16 mouse cellular contexts compared by ENCODE assay signal in the genomic region with DNA sequence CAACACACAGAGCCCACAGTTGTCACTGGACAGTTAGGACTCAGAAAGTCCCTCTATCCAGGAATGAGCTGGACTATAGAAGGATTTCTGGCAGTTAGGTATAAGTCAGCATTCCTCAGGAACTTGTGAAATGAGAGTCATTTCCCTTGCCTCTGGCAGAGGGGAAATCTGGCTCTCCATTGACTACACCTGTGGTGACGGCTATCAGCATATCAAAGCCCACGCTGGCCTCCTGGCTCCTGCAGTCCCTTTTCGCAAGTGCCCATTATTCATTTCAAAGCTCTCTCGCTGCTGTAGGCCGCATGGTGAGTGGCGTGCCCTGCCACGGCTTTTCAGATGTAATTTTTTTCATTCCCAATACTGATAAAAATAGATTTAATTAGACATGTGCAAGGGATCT.
DNase-seq lines count a peak whose midpoint lies in the region; ATAC-seq lines count a peak whose summit lies in the region.
"Had no signal": no experiment of that assay in that cellular context is flagged by ENCODE, and none has a peak within 500 bp of the region (broad histone marks: within the 10 kb centered on the region; RNA-seq: fewer than 3 reads in every experiment).

No protein-coding gene starts in this region.

- no peaks in the 10 kb centered on the region for H3K27me3 ChIP-seq in limb, embryonic 11.5 days (ENCODE audit: control insufficient read depth, insufficient read depth, low read length)
- H3K27me3 ChIP-seq in limb, embryonic 10.5 days (ENCODE audit: low read depth, poor library complexity, severe bottlenecking) = no peaks in the 10 kb centered on the region
- H3K27me3 ChIP-seq in neural tube, embryonic 13.5 days = no peaks in the 10 kb centered on the region
- H3K27me3 ChIP-seq: embryonic facial prominence, embryonic 13.5 days; kidney, embryonic 15.5 days had no signal

- no peak for ATAC-seq in limb, embryonic 11.5 days (ENCODE audit: insufficient number of reproducible peaks, low FRiP score, low TSS enrichment, low read depth)
- ATAC-seq in hematopoietic stem cell, adult 5-6 weeks (replicated peaks in 1 of 2; ENCODE audit: insufficient read depth in 1 of 2, low FRiP score in 2 of 2, low TSS enrichment in 1 of 2, low read depth in 1 of 2, poor library complexity in 2 of 2, severe bottlenecking in 2 of 2) = peak; percentile 7 to 44; a peak in 1 of 4 replicates
- no peak for ATAC-seq in neural tube, embryonic 13.5 days (ENCODE audit: low read depth)

- 6% methylated on average over 7 of the region's 7 CpGs for WGBS in limb, embryonic 11.5 days
- 6% methylated on average over 7 of the region's 7 CpGs for WGBS in limb, embryonic 10.5 days
- 11% methylated on average over 7 of the region's 7 CpGs for WGBS in neural tube, embryonic 13.5 days

- peak; percentile 35 for DNase-seq in limb, embryonic 11.5 days (ENCODE audit: low spot score)
- DNase-seq in limb, embryonic 10.5 days (ENCODE audit: low spot score) = no peak
- DNase-seq in brain, adult 2 months (ENCODE audit: low read depth, low spot score) = peak; percentile 31
- DNase-seq in embryo, embryonic 10.5 days (ENCODE audit: low spot score) = no peak
- DNase-seq in left cerebral cortex, adult 18-20 months (ENCODE audit: low spot score in 2 of 2) = no peak
- DNase-seq: adrenal gland, adult 2 months; gastrocnemius, postnatal 10 days; layer of hippocampus, adult 9-11 months; lung, postnatal 14 days; right cerebral cortex, postnatal 14 days had no signal

- H3K36me3 ChIP-seq in limb, embryonic 11.5 days (ENCODE audit: control insufficient read depth, insufficient read depth, low read length) = no peaks in the 10 kb centered on the region
- H3K36me3 ChIP-seq in limb, embryonic 10.5 days = no peaks in the 10 kb centered on the region
- H3K36me3 ChIP-seq in neural tube, embryonic 13.5 days = no peaks in the 10 kb centered on the region
- H3K36me3 ChIP-seq: embryonic facial prominence, embryonic 13.5 days; kidney, embryonic 15.5 days had no signal

- no peak overlapping the region for H3K4me2 ChIP-seq in limb, embryonic 11.5 days (ENCODE audit: low read depth, severe bottlenecking)
- H3K4me2 ChIP-seq in neural tube, embryonic 13.5 days = peak overlapping the region; percentile 13; the same call in 1 of the 2 replicates
- H3K4me2 ChIP-seq: embryonic facial prominence, embryonic 13.5 days; heart, embryonic 11.5 days; kidney, embryonic 15.5 days had no signal

- H3K4me1 ChIP-seq in limb, embryonic 11.5 days (ENCODE audit: control insufficient read depth, insufficient read depth, low read length) = peaks cover 28% of the 10 kb centered on the region
- H3K4me1 ChIP-seq in limb, embryonic 10.5 days = peaks cover 61% of the 10 kb centered on the region
- H3K4me1 ChIP-seq in neural tube, embryonic 13.5 days (replicated peaks) = peaks cover 96% of the 10 kb centered on the region

- H3K9me3 ChIP-seq in limb, embryonic 11.5 days (ENCODE audit: control insufficient read depth, low read length) = no peaks in the 10 kb centered on the region
- no peaks in the 10 kb centered on the region for H3K9me3 ChIP-seq in limb, embryonic 10.5 days (replicated peaks)
- H3K9me3 ChIP-seq in neural tube, embryonic 13.5 days = no peaks in the 10 kb centered on the region
- H3K9me3 ChIP-seq: embryonic facial prominence, embryonic 13.5 days; kidney, embryonic 15.5 days had no signal

- H3K27ac ChIP-seq in limb, embryonic 11.5 days (replicated peaks; ENCODE audit: low read depth, low read length) = no peak overlapping the region
- H3K27ac ChIP-seq in limb, embryonic 10.5 days = no peak overlapping the region
- H3K27ac ChIP-seq in neural tube, embryonic 13.5 days (replicated peaks) = peak overlapping the region; percentile 71
- H3K27ac ChIP-seq: embryonic facial prominence, embryonic 13.5 days; kidney, embryonic 15.5 days; liver, embryonic 14.5 days had no signal

- no peak overlapping the region for H3K9ac ChIP-seq in limb, embryonic 11.5 days (ENCODE audit: low read length)
- H3K9ac ChIP-seq in neural tube, embryonic 13.5 days = peak overlapping the region; percentile 17; the same call in 1 of the 2 replicates
- H3K9ac ChIP-seq: embryonic facial prominence, embryonic 13.5 days; kidney, embryonic 15.5 days; liver, embryonic 14.5 days had no signal

- no peak overlapping the region for H3K4me3 ChIP-seq in limb, embryonic 11.5 days (ENCODE audit: low read depth, low read length)
- H3K4me3 ChIP-seq in limb, embryonic 10.5 days = no peak overlapping the region
- no peak overlapping the region for H3K4me3 ChIP-seq in neural tube, embryonic 13.5 days
- H3K4me3 ChIP-seq: embryonic facial prominence, embryonic 13.5 days; kidney, embryonic 15.5 days had no signal

Comparison
In these comparisons a context has a peak if more than half of its experiments do, and no peak if none do; other contexts are left out.
1. DNase-seq: peak in limb, embryonic 11.5 days (single experiment) and brain, adult 2 months (single experiment); none in limb, embryonic 10.5 days (single experiment), embryo, embryonic 10.5 days (single experiment) and left cerebral cortex, adult 18-20 months (0 of 2).
2. ATAC-seq: peak in hematopoietic stem cell, adult 5-6 weeks (2 of 2); none in limb, embryonic 11.5 days (single experiment) and neural tube, embryonic 13.5 days (single experiment).